ENCODE assay signal across 8 mouse cellular contexts in genomic region chr8:103913927-103914640, GRCm38 (mm10).
A peak's percentile ranks its signal among the peaks of the same experiment; 100 is the strongest.
DNase-seq lines count a peak whose midpoint lies in the region; ATAC-seq lines count a peak whose summit lies in the region.

No protein-coding gene starts in this region.

- H3K4me2 ChIP-seq in kidney, embryonic 16.5 days (replicated peaks; ENCODE audit: low read depth, low read length) = no peak overlapping the region
- no peak overlapping the region for H3K4me2 ChIP-seq in midbrain, embryonic 16.5 days (ENCODE audit: low read length)

- no peak for DNase-seq in kidney, adult 11 months
- DNase-seq in embryo, embryonic 11 days = peak; percentile 69
- peak; percentile 18 to 27 for DNase-seq in heart, postnatal 36 days
- DNase-seq in left cerebral cortex, adult 8-10 months (ENCODE audit: low spot score in 2 of 2) = peak; percentile 7 to 36
- DNase-seq in natural killer cell, adult 2 months (ENCODE audit: low spot score in 2 of 2) = no peak

- H3K36me3 ChIP-seq in kidney, embryonic 16.5 days (ENCODE audit: insufficient read depth, low read length) = no peaks in the 10 kb centered on the region
- H3K36me3 ChIP-seq in midbrain, embryonic 16.5 days (ENCODE audit: control insufficient read depth, insufficient read depth, low read length) = no peaks in the 10 kb centered on the region

- ATAC-seq in kidney, embryonic 16.5 days (ENCODE audit: low FRiP score, low TSS enrichment) = peak; percentile 67; the same call in 1 of the 2 replicates
- ATAC-seq in midbrain, embryonic 16.5 days = peak; percentile 39; the same call in 1 of the 2 replicates
- no peak for ATAC-seq in CD4-positive, CD25-positive, alpha-beta regulatory T cell, adult 4 months

- H3K9ac ChIP-seq in kidney, embryonic 16.5 days (replicated peaks; ENCODE audit: low read length) = no peak overlapping the region
- no peak overlapping the region for H3K9ac ChIP-seq in midbrain, embryonic 16.5 days (ENCODE audit: low read depth, low read length)

- H3K9me3 ChIP-seq in kidney, embryonic 16.5 days (ENCODE audit: low read length) = no peaks in the 10 kb centered on the region
- no peaks in the 10 kb centered on the region for H3K9me3 ChIP-seq in midbrain, embryonic 16.5 days (replicated peaks; ENCODE audit: control insufficient read depth, low read length, poor library complexity, severe bottlenecking)

- H3K4me3 ChIP-seq in kidney, embryonic 16.5 days (ENCODE audit: low read length) = no peak overlapping the region
- no peak overlapping the region for H3K4me3 ChIP-seq in midbrain, embryonic 16.5 days (ENCODE audit: low read depth, low read length)

- no peak overlapping the region; the same call in 1 of the 2 replicates for H3K27ac ChIP-seq in kidney, embryonic 16.5 days (ENCODE audit: low read length)
- H3K27ac ChIP-seq in midbrain, embryonic 16.5 days (ENCODE audit: low read length) = no peak overlapping the region

- 44% methylated on average over 6 of the region's 6 CpGs for WGBS in kidney, embryonic 16.5 days
- 48% methylated on average over 6 of the region's 6 CpGs for WGBS in midbrain, embryonic 16.5 days

- H3K4me1 ChIP-seq in kidney, embryonic 16.5 days (ENCODE audit: insufficient read depth, low read length) = 0 out of 2 replicates have a peak, but pooled peaks cover 5% of the 10 kb centered on the region
- no peaks in the 10 kb centered on the region; the same call in 1 of the 2 replicates for H3K4me1 ChIP-seq in midbrain, embryonic 16.5 days (ENCODE audit: control insufficient read depth, insufficient read depth, low read length)

- no peaks in the 10 kb centered on the region for H3K27me3 ChIP-seq in kidney, embryonic 16.5 days (ENCODE audit: insufficient read depth, low read length)
- H3K27me3 ChIP-seq in midbrain, embryonic 16.5 days (ENCODE audit: control insufficient read depth, insufficient read depth, low read depth, low read length) = no peaks in the 10 kb centered on the region

- intact Hi-C loops in heart, postnatal 36 days (cut with DNase I) = loop anchor here (5.0 to 10.0 kb wide), 3 partner anchors 57 to 329 kb away; no protein-coding TSS in a partner anchor

Comparison
In these comparisons a context has a peak if more than half of its experiments do, and no peak if none do; other contexts are left out.
1. DNase-seq: peak in embryo, embryonic 11 days (single experiment), heart, postnatal 36 days (2 of 2) and left cerebral cortex, adult 8-10 months (2 of 2); none in kidney, adult 11 months (single experiment) and natural killer cell, adult 2 months (0 of 2).